Mouse (Mus musculus): ENCODE measurements around the gene Dctn2. TPM values are rescaled to one million over a fixed set of nuclear protein-coding genes. Genes with fewer than 3 reads are reported as not detected.
"Not testable (repeated sequence)": the region's sequence is repeated elsewhere in the genome, so short reads cannot be mapped to it uniquely, and the experiment has no call there.

Dctn2 gene
- total RNA-seq, 2 experiments from 2014 or later, result 63.6 to 87.4 TPM

- peak; percentile 83 for ATAC-seq (replicated peaks; ENCODE audit: poor library complexity)
Measured at GRCm38 (mm10) chr10:127311476-127312355, 45.5 kb downstream of the Dctn2 start, which contains the start of gene Mars. TSS of gene Mars (minus strand) at chr10:127311786.

DNA sequence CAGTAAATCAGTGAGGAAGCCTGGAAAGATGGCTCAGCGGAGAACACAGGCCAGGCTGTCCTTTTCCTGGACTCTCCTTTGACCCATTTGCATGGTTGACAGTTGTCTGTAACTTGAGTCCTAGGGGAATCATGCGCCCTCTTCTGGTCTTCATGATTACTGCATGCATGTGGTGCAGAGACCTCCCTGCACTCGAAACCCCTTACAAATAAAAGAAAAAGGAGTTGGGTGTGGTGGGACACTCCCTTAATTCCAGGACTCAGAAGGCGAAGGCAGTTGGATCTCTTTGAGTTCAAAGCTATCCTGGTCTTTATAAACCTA is 46.1 kb downstream of the Dctn2 start:
- peak; percentile 68 for ATAC-seq (replicated peaks; ENCODE audit: poor library complexity)

- ATAC-seq (replicated peaks; ENCODE audit: poor library complexity), result no peak
Measured at GRCm38 (mm10) chr10:127312858-127313257, 46.7 kb downstream of the Dctn2 start.

- not testable (repeated sequence) for ATAC-seq (replicated peaks; ENCODE audit: poor library complexity)
Measured at GRCm38 (mm10) chr10:127313516-127313915, 47.3 kb downstream of the Dctn2 start.

GRCm38 (mm10) chr10:127314950-127315349 is 48.8 kb downstream of the Dctn2 start:
- ATAC-seq (replicated peaks; ENCODE audit: poor library complexity), result not testable (repeated sequence)

DNA sequence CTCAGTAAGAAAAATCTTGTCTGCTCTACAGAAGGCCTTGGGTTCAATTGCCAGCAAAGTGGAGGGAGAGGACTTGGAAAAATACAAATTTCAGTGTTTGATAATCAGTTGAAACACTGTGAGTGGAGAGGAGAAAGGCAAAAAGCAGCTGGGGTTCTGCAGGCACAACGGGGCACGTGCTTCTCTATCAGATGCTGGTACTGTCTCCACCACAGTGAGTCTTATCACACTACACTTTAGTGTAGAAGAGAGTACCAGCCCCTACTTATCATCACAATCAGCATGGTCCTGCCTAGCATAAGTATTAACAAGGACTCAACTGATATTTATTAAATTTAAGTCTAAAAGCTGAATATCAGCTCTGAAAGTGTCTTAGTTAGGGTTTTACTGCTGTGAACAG is 51.1 kb downstream of the Dctn2 start:
- ATAC-seq (replicated peaks; ENCODE audit: poor library complexity), result peak; percentile 68

- peak; percentile 45 for ATAC-seq (replicated peaks; ENCODE audit: poor library complexity)
Measured at GRCm38 (mm10) chr10:127318009-127318408, 51.8 kb downstream of the Dctn2 start.

- no peak for ATAC-seq (replicated peaks; ENCODE audit: poor library complexity)
Measured at GRCm38 (mm10) chr10:127319969-127320368, 53.8 kb downstream of the Dctn2 start.

- ATAC-seq (replicated peaks; ENCODE audit: poor library complexity), result no peak
Measured at GRCm38 (mm10) chr10:127321621-127322020, 55.5 kb downstream of the Dctn2 start, which contains the start of gene Arhgap9. TSS of gene Arhgap9 (plus strand) at chr10:127321964.

DNA sequence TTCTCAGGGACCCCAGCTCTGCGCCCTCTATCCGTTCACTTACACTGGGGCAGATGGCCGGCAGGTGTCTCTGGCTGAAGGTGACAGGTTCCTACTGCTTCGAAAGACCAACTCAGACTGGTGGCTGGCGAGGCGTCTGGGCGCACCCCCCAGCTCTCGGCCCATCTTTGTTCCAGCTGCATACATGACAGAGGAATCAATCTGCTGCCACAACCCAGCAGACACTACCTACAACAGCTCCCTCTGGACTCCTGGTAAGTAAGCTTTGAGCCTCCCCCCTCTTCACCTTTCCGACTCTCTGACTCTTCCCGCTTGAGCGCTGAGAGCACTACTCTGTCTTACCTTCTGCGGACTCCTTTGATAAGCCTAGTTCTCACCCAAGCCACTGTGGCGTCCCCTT is 56.0 kb downstream of the Dctn2 start:
- ATAC-seq (replicated peaks; ENCODE audit: poor library complexity), result no peak

- no peak for ATAC-seq (replicated peaks; ENCODE audit: poor library complexity)
Measured at GRCm38 (mm10) chr10:127322669-127323068, 56.5 kb downstream of the Dctn2 start.

- peak; percentile 64 for ATAC-seq (replicated peaks; ENCODE audit: poor library complexity)
Measured at GRCm38 (mm10) chr10:127323131-127323855, 57.1 kb downstream of the Dctn2 start.

DNA sequence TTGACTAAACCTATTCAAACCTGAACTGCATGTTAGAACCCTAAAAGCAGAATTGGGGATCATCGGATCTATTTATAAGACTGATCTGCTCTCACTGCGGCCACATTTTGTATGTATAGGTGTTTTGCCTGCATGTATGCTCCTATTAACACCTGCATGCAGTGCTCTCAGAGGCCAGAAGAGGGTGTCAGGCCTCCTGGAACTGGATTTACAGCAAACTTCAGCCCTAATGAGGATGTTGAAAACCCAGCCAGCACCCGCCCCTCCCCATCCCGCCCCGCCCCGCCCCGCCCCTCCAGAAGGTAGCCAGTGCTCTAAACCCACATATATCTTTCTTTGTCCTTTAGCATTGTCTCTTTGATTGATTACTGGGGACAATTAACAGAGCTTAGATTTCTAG is 58.3 kb downstream of the Dctn2 start:
- peak; percentile 83 for ATAC-seq (replicated peaks; ENCODE audit: poor library complexity)

DNA sequence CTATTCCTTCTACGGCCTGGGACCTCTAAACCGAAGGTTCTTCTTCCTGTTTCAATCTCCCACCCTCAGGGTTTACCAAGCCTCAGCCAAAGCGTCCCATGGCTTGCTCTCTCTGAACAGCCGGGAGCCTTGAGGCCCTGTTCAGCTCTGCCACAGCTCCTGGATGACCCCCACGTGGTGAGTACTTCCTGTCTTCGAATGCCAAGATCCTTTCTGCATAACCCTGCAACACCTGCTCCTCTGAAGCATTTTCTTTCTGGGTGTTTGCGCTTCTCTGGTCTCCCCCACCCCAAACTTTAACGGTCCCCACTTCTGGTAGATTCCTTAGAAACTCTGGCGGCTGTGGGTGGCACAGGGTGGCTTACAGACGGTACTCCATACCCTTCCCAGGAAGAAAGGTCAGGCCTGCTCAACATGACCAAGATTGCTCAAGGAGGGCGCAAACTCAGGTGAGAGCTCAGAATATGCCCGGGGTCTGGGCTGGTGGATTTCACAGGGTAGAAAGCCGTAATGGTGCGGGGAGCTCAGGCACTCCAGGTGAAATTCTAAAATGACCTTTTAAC is 59.4 kb downstream of the Dctn2 start:
- no peak for ATAC-seq (replicated peaks; ENCODE audit: poor library complexity)

DNA sequence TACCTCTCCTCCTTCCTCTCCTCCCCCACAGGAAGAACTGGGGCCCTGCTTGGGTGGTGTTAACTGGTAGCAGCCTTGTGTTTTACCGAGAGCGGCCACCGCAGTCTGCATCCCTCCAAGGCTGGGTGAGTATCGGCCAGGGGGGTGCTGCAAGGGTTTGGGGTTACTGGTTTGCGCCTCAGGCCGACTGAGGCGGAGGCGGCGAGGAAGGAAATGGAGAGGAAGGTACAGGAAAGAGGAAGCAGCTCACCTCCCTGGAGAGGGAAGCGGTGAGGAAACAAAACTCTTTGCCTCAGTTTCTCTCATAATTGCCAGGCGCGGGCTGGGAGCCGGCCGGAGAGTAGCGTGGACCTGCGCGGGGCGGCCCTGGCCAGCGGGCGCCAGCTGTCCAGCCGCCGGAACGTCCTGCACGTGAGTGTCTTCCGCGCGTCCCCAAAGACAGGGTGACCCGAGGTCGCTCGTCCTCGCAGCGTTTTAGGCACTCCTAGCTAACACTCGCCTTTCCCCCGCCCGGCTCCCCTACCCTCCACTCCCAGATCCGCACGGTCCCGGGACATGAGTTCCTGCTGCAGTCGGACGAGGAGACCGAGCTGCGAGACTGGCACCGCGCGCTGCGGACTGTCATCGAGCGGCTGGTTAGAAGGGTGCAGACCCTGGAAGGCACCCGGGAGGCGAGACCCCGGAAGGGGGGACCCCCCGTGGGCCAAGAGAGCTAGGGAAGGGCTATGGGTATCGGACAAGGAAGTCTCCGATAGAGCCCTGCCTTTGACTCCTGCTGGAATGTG is 60.0 kb downstream of the Dctn2 start:
- peak; percentile 12 for ATAC-seq (replicated peaks; ENCODE audit: poor library complexity)

DNA sequence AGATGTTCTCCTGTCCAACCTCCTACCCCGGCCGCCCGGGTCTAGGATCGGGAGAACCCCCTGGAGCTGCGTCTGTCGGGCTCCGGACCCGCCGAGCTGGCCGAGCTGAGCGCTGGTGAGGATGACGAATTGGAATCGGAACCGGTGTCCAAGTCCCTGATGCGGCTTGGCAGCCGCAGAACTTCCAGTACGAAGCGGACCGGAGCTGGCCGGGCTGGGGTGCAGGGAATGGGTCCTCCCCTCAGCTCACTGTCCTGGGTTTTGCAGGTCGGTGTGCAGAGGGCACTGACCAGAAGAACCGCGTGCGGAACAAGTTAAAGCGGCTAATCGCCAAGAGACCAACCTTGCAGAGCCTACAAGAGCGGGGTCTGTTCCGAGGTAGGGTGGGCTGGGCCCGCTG is 60.7 kb downstream of the Dctn2 start:
- ATAC-seq (replicated peaks; ENCODE audit: poor library complexity), result no peak

GRCm38 (mm10) chr10:127327461-127328145 is 61.4 kb downstream of the Dctn2 start:
- ATAC-seq (replicated peaks; ENCODE audit: poor library complexity), result no peak

- ATAC-seq (replicated peaks; ENCODE audit: poor library complexity), result no peak
Measured at GRCm38 (mm10) chr10:127330212-127330611, 64.0 kb downstream of the Dctn2 start.
